Mouse (Mus musculus): ENCODE data around the gene Tomm34. TPM values are rescaled to one million over a fixed set of nuclear protein-coding genes. Genes with fewer than 3 reads are reported as not detected.

The Tomm34 gene
- polyA plus RNA-seq, 1 experiment from 2014 or later, result 50.4 TPM

- H3K4me1 ChIP-seq (ENCODE audit: control insufficient read depth, insufficient read depth, low read length), result no peaks in the 10 kb centered on the region
- ATAC-seq, result no peak
- H3K27ac ChIP-seq (ENCODE audit: low read length), result no peak overlapping the region
- H3K9ac ChIP-seq (ENCODE audit: low read depth, low read length), result no peak overlapping the region
- no peaks in the 10 kb centered on the region for H3K36me3 ChIP-seq (ENCODE audit: control insufficient read depth, insufficient read depth, low read length)
- 52% methylated on average over 10 of the region's 10 CpGs for WGBS
- no peaks in the 10 kb centered on the region for H3K9me3 ChIP-seq (replicated peaks; ENCODE audit: control insufficient read depth, low read length, poor library complexity, severe bottlenecking)
- no peak overlapping the region for H3K4me3 ChIP-seq (ENCODE audit: low read depth, low read length)
- H3K4me2 ChIP-seq (ENCODE audit: low read length), result no peak overlapping the region
- H3K27me3 ChIP-seq (ENCODE audit: control insufficient read depth, insufficient read depth, low read depth, low read length), result no peaks in the 10 kb centered on the region
Measured at GRCm38 (mm10) chr2:164036520-164037019, 34.4 kb downstream of the Tomm34 start.

- WGBS, result 92% methylated on average over 3 of the region's 3 CpGs
- ATAC-seq, result no peak
- H3K4me2 ChIP-seq (ENCODE audit: low read length), result no peak overlapping the region
Measured at GRCm38 (mm10) chr2:164032973-164033372, 38.0 kb downstream of the Tomm34 start.

GRCm38 (mm10) chr2:164031147-164031546 lies 39.8 kb downstream of the Tomm34 start:
- Histone ChIP-seq H3K9me3 (replicated peaks; ENCODE audit: control insufficient read depth, low read length, poor library complexity, severe bottlenecking) (no peaks in the 10 kb centered on the region), H3K4me2 (ENCODE audit: low read length) (no peak overlapping the region), H3K4me3 (ENCODE audit: low read depth, low read length) (no peak overlapping the region), H3K9ac (ENCODE audit: low read depth, low read length) (no peak overlapping the region), H3K27ac (ENCODE audit: low read length) (no peak overlapping the region), H3K27me3 (ENCODE audit: control insufficient read depth, insufficient read depth, low read depth, low read length) (no peaks in the 10 kb centered on the region), H3K4me1 (ENCODE audit: control insufficient read depth, insufficient read depth, low read length) (no peaks in the 10 kb centered on the region), H3K36me3 (ENCODE audit: control insufficient read depth, insufficient read depth, low read length) (no peaks in the 10 kb centered on the region)
- 83% methylated on average over 10 of the region's 10 CpGs for WGBS
- ATAC-seq, result no peak

More at GRCm38 (mm10) chr2:164032973-164033372, 38.0 kb downstream of the Tomm34 start:
- H3K9me3 ChIP-seq (replicated peaks; ENCODE audit: control insufficient read depth, low read length, poor library complexity, severe bottlenecking), result no peaks in the 10 kb centered on the region
- no peaks in the 10 kb centered on the region for H3K4me1 ChIP-seq (ENCODE audit: control insufficient read depth, insufficient read depth, low read length)
- H3K36me3 ChIP-seq (ENCODE audit: control insufficient read depth, insufficient read depth, low read length), result no peaks in the 10 kb centered on the region
- no peaks in the 10 kb centered on the region for H3K27me3 ChIP-seq (ENCODE audit: control insufficient read depth, insufficient read depth, low read depth, low read length)
- no peak overlapping the region for H3K4me3 ChIP-seq (ENCODE audit: low read depth, low read length)
- no peak overlapping the region for H3K9ac ChIP-seq (ENCODE audit: low read depth, low read length)
- H3K27ac ChIP-seq (ENCODE audit: low read length), result no peak overlapping the region

GRCm38 (mm10) chr2:164025150-164025549 lies 45.8 kb downstream of the Tomm34 start, which contains the start of gene Pabpc1l:
Pabpc1l (plus strand) TSS chr2:164025450.
- Histone ChIP-seq H3K9me3 (replicated peaks; ENCODE audit: control insufficient read depth, low read length, poor library complexity, severe bottlenecking) (no peaks in the 10 kb centered on the region), H3K36me3 (ENCODE audit: control insufficient read depth, insufficient read depth, low read length) (peaks cover under 1% of the 10 kb centered on the region; the same call in 1 of the 2 replicates), H3K4me3 (ENCODE audit: low read depth, low read length) (no peak within 1 kb of the TSS), H3K4me1 (ENCODE audit: control insufficient read depth, insufficient read depth, low read length) (no peaks in the 10 kb centered on the region), H3K4me2 (ENCODE audit: low read length) (no peak within 1 kb of the TSS), H3K27ac (ENCODE audit: low read length) (no peak within 1 kb of the TSS), H3K27me3 (ENCODE audit: control insufficient read depth, insufficient read depth, low read depth, low read length) (no peaks in the 10 kb centered on the region), H3K9ac (ENCODE audit: low read depth, low read length) (no peak within 1 kb of the TSS)
- no peak for ATAC-seq
- WGBS, result 85% methylated on average over 16 of the region's 16 CpGs

- H3K9me3 ChIP-seq (replicated peaks; ENCODE audit: control insufficient read depth, low read length, poor library complexity, severe bottlenecking), result no peaks in the 10 kb centered on the region
- H3K4me2 ChIP-seq (ENCODE audit: low read length), result no peak overlapping the region
- WGBS, result 71% methylated on average over 2 of the region's 2 CpGs
- H3K4me3 ChIP-seq (ENCODE audit: low read depth, low read length), result no peak overlapping the region
- H3K36me3 ChIP-seq (ENCODE audit: control insufficient read depth, insufficient read depth, low read length), result peaks cover 20% of the 10 kb centered on the region
- H3K27me3 ChIP-seq (ENCODE audit: control insufficient read depth, insufficient read depth, low read depth, low read length), result no peaks in the 10 kb centered on the region
- no peaks in the 10 kb centered on the region for H3K4me1 ChIP-seq (ENCODE audit: control insufficient read depth, insufficient read depth, low read length)
- no peak overlapping the region for H3K27ac ChIP-seq (ENCODE audit: low read length)
- ATAC-seq, result no peak
- no peak overlapping the region for H3K9ac ChIP-seq (ENCODE audit: low read depth, low read length)
Measured at GRCm38 (mm10) chr2:164022104-164022503, 48.9 kb downstream of the Tomm34 start.

- no peak overlapping the region for H3K27ac ChIP-seq (ENCODE audit: low read length)
- no peaks in the 10 kb centered on the region for H3K9me3 ChIP-seq (replicated peaks; ENCODE audit: control insufficient read depth, low read length, poor library complexity, severe bottlenecking)
- no peaks in the 10 kb centered on the region for H3K4me1 ChIP-seq (ENCODE audit: control insufficient read depth, insufficient read depth, low read length)
- no peak overlapping the region for H3K4me3 ChIP-seq (ENCODE audit: low read depth, low read length)
- H3K27me3 ChIP-seq (ENCODE audit: control insufficient read depth, insufficient read depth, low read depth, low read length), result no peaks in the 10 kb centered on the region
- no peak overlapping the region for H3K4me2 ChIP-seq (ENCODE audit: low read length)
- 91% methylated on average over 4 of the region's 4 CpGs for WGBS
- H3K36me3 ChIP-seq (ENCODE audit: control insufficient read depth, insufficient read depth, low read length), result peaks cover 23% of the 10 kb centered on the region
- ATAC-seq, result no peak
- H3K9ac ChIP-seq (ENCODE audit: low read depth, low read length), result no peak overlapping the region
Measured at GRCm38 (mm10) chr2:164019943-164020342, 51.0 kb downstream of the Tomm34 start.

- WGBS, result 99% methylated on average over 3 of the region's 3 CpGs
- H3K9me3 ChIP-seq (replicated peaks; ENCODE audit: control insufficient read depth, low read length, poor library complexity, severe bottlenecking), result no peaks in the 10 kb centered on the region
- H3K36me3 ChIP-seq (ENCODE audit: control insufficient read depth, insufficient read depth, low read length), result peaks cover 26% of the 10 kb centered on the region
- no peak overlapping the region for H3K27ac ChIP-seq (ENCODE audit: low read length)
- H3K4me2 ChIP-seq (ENCODE audit: low read length), result no peak overlapping the region
- no peak for ATAC-seq
- H3K9ac ChIP-seq (ENCODE audit: low read depth, low read length), result no peak overlapping the region
- H3K27me3 ChIP-seq (ENCODE audit: control insufficient read depth, insufficient read depth, low read depth, low read length), result no peaks in the 10 kb centered on the region
- no peaks in the 10 kb centered on the region for H3K4me1 ChIP-seq (ENCODE audit: control insufficient read depth, insufficient read depth, low read length)
- H3K4me3 ChIP-seq (ENCODE audit: low read depth, low read length), result no peak overlapping the region
Measured at GRCm38 (mm10) chr2:164018910-164019309, 52.1 kb downstream of the Tomm34 start.

- Histone ChIP-seq H3K27me3 (ENCODE audit: control insufficient read depth, insufficient read depth, low read depth, low read length) (no peaks in the 10 kb centered on the region), H3K27ac (ENCODE audit: low read length) (no peak overlapping the region), H3K36me3 (ENCODE audit: control insufficient read depth, insufficient read depth, low read length) (peaks cover 30% of the 10 kb centered on the region), H3K9me3 (replicated peaks; ENCODE audit: control insufficient read depth, low read length, poor library complexity, severe bottlenecking) (no peaks in the 10 kb centered on the region), H3K9ac (ENCODE audit: low read depth, low read length) (no peak overlapping the region), H3K4me3 (ENCODE audit: low read depth, low read length) (no peak overlapping the region), H3K4me2 (ENCODE audit: low read length) (no peak overlapping the region), H3K4me1 (ENCODE audit: control insufficient read depth, insufficient read depth, low read length) (no peaks in the 10 kb centered on the region)
- 95% methylated on average over 16 of the region's 16 CpGs for WGBS
- no peak for ATAC-seq
Measured at GRCm38 (mm10) chr2:164015304-164015703, 55.7 kb downstream of the Tomm34 start.

- Histone ChIP-seq H3K4me1 (ENCODE audit: control insufficient read depth, insufficient read depth, low read length) (peaks cover 5% of the 10 kb centered on the region), H3K36me3 (ENCODE audit: control insufficient read depth, insufficient read depth, low read length) (peaks cover 10% of the 10 kb centered on the region), H3K4me2 (ENCODE audit: low read length) (no peak overlapping the region), H3K9ac (ENCODE audit: low read depth, low read length) (no peak overlapping the region), H3K27me3 (ENCODE audit: control insufficient read depth, insufficient read depth, low read depth, low read length) (no peaks in the 10 kb centered on the region), H3K27ac (ENCODE audit: low read length) (no peak overlapping the region), H3K4me3 (ENCODE audit: low read depth, low read length) (no peak overlapping the region), H3K9me3 (replicated peaks; ENCODE audit: control insufficient read depth, low read length, poor library complexity, severe bottlenecking) (no peaks in the 10 kb centered on the region)
- no peak for ATAC-seq
- 89% methylated on average over 3 of the region's 3 CpGs for WGBS
Measured at GRCm38 (mm10) chr2:164010944-164011343, 60.0 kb downstream of the Tomm34 start.

Data from midbrain, embryonic 16.5 days (tissue).